Mouse (Mus musculus): ENCODE measurements at regions not wholly inside any gene's neighbourhood (a gene's known extent, or its start where the extent isn't known, plus 50 kb on each side); places are given as distances from the start of the nearest gene placed in this dataset.

DNA sequence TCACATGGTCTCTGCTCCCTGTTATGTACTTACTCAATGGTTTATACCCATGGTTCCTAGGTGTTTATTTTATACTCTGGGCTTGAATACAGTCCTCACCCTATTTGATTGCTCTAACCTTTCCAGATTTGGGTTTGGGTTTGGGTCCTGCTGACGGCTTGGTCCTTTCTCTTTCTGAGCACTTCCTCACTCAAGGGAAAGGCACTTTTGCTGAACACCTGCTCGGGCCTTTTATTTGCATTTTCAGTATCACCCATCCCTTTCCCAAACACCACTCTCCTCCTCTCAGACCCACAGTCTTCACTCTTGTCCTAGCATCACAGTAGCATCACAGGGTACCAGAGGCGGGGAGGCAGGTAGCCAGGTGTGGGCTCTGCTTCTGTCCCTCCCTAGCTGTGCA is 113.7 kb upstream of the Id2 start:
- no peak for DNase-seq (ENCODE audit: extremely low spot score, low read depth, low spot score)

DNA sequence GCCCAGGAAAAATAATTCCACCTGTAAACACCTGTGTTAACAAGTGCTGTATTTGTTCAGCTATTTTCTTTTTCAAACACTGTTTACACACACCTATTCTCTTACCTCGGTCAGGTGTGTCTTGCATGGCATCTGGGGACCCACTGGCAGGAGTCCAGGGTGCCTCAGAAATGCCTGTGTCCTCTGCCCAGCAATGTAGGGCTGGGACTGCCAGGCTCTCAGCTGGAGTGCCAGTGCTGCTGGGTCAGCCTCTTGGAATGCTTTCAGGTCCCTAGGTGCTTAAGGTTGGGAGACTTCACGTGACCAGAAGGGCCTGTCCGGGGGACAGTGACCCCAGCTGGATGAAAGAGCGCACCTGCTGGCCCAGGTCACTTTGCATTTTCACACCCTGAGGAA is 112.4 kb upstream of the Id2 start:
- no peak for DNase-seq (ENCODE audit: extremely low spot score, low read depth, low spot score)

DNA sequence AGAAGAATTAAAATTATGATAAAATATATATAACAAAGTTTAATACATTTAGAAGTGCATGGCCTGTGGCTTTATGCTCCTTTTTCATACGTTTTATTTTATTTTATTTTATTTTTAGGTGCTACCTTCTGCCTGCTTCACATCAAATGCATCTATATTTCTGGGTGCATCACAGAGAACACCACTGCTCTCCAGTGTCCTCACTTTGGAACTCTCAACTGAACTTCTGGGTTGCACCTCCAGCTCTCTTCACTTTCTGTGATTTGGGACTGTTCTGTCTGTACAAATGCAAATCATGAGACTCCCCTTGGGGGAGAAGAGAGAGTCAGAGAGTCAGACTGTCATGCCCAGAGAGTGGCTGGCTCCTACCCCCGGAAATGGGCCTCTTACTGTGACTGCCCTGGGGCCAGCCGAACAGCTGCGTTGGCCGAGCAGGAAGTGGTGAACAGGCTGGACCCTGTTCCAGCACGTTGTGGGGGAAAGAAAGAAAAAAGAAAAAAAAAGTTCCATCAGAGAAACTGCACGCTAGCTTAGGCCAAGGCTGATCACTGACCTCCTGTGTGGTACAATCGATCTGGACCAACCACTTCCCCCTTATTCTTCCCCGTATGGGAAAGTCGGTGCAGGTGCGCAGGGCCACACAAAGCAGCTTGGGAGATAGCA is 111.9 kb upstream of the Id2 start:
- no peak for DNase-seq (ENCODE audit: extremely low spot score, low read depth, low spot score)

- DNase-seq (ENCODE audit: extremely low spot score, low read depth, low spot score) = no peak
Measured at GRCm38 (mm10) chr12:25203371-25204067, 106.6 kb upstream of the Id2 start.

- no peak for DNase-seq (ENCODE audit: extremely low spot score, low read depth, low spot score)
Measured at GRCm38 (mm10) chr12:25200161-25200560, 103.2 kb upstream of the Id2 start.

DNA sequence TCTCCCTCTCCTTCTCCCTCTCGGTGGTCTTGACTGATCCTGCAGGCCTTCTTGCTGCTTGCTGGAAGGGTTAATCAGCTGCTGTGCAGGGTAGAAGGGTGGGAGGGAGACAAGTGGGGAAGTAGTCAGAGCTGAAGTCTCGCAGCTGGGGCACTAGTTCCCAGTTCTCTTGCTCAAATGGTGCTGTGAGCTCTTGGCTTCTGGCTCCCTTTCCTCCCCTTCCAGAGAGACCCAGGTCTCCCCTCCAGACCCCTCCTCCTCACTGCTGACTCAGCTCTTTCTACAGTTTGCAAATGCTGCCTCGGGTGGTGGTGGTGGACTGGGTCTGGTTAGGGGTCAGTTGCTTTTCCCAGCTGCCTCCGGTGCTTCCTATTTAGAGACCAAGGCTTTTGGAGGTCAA is 100.8 kb upstream of the Id2 start:
- no peak for DNase-seq (ENCODE audit: extremely low spot score, low read depth, low spot score)

- DNase-seq (ENCODE audit: extremely low spot score, low read depth, low spot score) = no peak
Measured at GRCm38 (mm10) chr12:25196022-25196421, 99.1 kb upstream of the Id2 start.

GRCm38 (mm10) chr12:25192216-25192615 is 95.3 kb upstream of the Id2 start:
- DNase-seq (ENCODE audit: extremely low spot score, low read depth, low spot score) = no peak

- DNase-seq (ENCODE audit: extremely low spot score, low read depth, low spot score) = no peak
Measured at GRCm38 (mm10) chr12:25190360-25190759, 93.4 kb upstream of the Id2 start.

DNA sequence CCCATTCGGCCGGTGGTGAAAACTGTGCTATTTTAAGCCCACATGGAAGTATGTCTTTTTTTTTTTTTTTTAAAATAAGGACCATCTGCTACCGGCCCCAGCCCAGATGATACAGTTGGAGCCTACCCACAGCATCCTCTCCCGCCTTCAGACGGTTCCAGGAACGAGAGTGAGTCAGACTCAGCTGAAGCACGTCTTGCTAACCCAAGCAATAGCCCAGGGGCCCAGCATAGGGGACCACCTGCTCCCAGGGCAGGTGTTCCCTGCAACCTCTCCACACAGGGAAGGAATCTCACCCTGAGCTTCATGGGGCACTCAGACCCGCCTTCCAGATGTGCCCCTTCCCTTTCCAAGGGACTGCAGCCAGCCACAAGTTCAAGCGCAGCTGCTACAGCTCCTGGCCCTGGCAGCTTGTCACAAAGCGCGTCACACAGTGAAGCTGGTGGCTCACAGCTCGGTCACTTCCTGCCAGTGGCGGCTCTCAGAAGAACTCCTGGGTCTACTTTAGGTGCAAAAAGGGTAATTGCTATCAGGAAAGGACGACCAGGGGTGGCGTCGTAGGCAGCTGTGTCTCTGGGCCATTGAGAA is 92.3 kb upstream of the Id2 start:
- no peak for DNase-seq (ENCODE audit: extremely low spot score, low read depth, low spot score)

- no peak for DNase-seq (ENCODE audit: extremely low spot score, low read depth, low spot score)
Measured at GRCm38 (mm10) chr12:25188556-25188955, 91.6 kb upstream of the Id2 start.

DNA sequence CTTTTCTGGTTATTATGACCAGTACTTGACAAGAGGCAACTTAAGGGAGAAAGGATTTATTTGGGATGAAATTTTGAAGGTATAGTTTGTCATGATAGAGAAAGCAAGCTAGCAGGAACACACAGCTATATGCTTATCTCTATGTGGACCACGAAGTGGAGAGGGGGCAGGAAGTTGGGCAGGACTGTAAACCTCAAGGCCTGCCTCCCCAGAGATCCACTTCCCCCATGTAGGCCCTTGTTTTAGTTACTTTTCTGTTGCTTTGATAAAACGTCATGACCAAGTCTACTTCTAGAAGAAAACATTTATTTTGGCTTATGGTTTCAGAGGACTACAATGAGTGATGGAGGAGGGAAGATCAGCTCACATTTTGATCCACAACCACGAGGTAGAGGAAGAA is 90.3 kb upstream of the Id2 start:
- no peak for DNase-seq (ENCODE audit: extremely low spot score, low read depth, low spot score)

GRCm38 (mm10) chr12:25182680-25183079 is 85.7 kb upstream of the Id2 start:
- no peak for DNase-seq (ENCODE audit: extremely low spot score, low read depth, low spot score)

DNA sequence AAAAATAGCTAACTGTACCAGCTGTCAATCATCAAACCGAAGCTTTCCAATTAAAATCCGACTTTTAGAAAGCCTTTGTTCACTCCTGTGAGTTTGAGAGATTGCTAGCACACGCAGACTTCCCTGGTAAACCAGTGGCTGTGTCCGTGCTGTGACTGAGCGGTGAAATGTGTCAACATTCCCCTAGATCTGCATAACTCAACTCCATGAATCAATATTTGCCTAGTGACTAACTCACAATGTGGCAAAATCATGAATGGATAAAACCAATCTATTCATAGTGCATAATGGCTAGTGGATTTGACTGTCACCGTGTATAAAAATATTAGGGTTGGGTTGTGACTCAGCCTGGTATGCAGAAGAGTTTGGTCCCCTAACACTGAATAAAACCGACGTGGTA is 84.4 kb upstream of the Id2 start:
- DNase-seq (ENCODE audit: extremely low spot score, low read depth, low spot score) = no peak

GRCm38 (mm10) chr12:25180861-25181260 is 83.9 kb upstream of the Id2 start:
- DNase-seq (ENCODE audit: extremely low spot score, low read depth, low spot score) = no peak

- DNase-seq (ENCODE audit: extremely low spot score, low read depth, low spot score) = no peak
Measured at GRCm38 (mm10) chr12:25180289-25180688, 83.3 kb upstream of the Id2 start.

DNA sequence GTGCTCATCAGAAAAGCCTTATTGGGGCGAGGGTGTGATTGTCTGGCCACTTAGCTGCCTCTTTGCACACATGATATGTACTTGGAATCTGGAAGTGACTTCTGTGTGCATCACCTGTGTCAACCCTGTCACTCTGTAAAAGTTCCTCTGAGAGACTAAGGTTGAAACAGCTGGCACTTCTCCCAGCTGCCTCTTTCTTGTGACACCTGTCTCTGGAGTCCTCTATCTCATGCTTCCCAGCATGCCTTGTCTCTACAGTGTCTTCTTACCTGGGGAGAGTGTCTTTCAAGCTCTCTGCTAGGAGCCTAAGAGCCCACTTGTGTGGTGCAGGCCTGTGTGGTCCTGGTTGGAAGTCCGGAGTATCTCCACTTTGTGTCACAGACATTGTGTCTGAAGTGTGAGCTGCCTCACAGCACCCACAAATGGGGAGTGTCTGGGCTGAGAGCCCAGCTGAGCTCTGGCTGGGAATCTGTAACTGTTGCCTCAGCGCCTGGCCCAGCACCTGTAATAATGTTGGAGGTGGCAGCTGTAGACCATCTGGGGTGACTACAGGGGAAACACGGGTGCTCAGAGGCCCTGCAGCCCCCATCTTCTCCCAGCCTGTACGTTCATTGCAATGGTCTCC is 81.7 kb upstream of the Id2 start:
- DNase-seq (ENCODE audit: extremely low spot score, low read depth, low spot score) = no peak

- no peak for DNase-seq (ENCODE audit: extremely low spot score, low read depth, low spot score)
Measured at GRCm38 (mm10) chr12:25177827-25178226, 80.9 kb upstream of the Id2 start.

- DNase-seq (ENCODE audit: extremely low spot score, low read depth, low spot score) = no peak
Measured at GRCm38 (mm10) chr12:25176565-25176964, 79.6 kb upstream of the Id2 start.

GRCm38 (mm10) chr12:25173064-25173463 is 76.1 kb upstream of the Id2 start:
- DNase-seq (ENCODE audit: extremely low spot score, low read depth, low spot score) = no peak

- DNase-seq (ENCODE audit: extremely low spot score, low read depth, low spot score) = no peak
Measured at GRCm38 (mm10) chr12:25172450-25172849, 75.5 kb upstream of the Id2 start.

DNA sequence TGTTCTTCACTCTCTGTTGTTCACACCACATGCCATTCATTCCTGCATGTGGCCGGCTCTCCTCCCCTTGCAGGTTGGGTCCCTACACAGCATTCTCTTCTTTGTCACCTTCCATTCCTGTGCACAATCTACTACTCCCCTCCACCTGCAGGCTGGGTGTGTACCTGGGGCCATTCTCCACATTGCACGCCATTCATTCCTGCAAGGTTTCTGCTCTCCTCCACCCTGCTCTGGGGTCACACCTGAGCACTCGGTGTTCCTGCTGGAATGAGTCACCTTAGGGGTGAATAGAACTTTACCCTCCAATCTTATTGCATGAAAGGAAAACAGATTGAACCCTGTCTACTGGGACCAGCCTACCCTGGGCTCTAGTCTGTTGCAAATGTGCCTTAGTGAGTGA is 72.7 kb upstream of the Id2 start:
- no peak for DNase-seq (ENCODE audit: extremely low spot score, low read depth, low spot score)

Data from hindlimb bud, embryonic 11.5 days (tissue).